1 mouse cellular context compared by ENCODE assay signal in genomic region chr2:13268681-13269293, GRCm38 (mm10).
TF ChIP-seq lines count a peak whose summit lies in the region.

No protein-coding gene starts in this region.

TF ChIP-seq in MEL, 35 proteins besides CTCF, POLR2A, EP300 and RAD21 (continued from another document):
- TF ChIP-seq TCF12 (IDR thresholded peaks at IDR 0.05; ENCODE audit: low read depth, low read length) (peak; percentile 72), RCOR1 (IDR thresholded peaks at IDR 0.05; ENCODE audit: low read depth, low read length) (peak; percentile 82; the same call in 1 of the 2 replicates), ZNF384 (IDR thresholded peaks at IDR 0.05; ENCODE audit: low read depth, low read length) (peak; percentile 90), SIN3A (IDR thresholded peaks at IDR 0.05; ENCODE audit: low read length) (peak; percentile 64), MEF2A (IDR thresholded peaks at IDR 0.05; ENCODE audit: extremely low read depth, insufficient replicate concordance, low read depth, low read length, poor library complexity, severe bottlenecking) (no peak), NRF1 (IDR thresholded peaks at IDR 0.05; ENCODE audit: insufficient read depth, low read depth, low read length, poor library complexity, severe bottlenecking) (no peak), MYB (IDR thresholded peaks at IDR 0.05; ENCODE audit: low read depth, low read length) (peak; percentile 63; the same call in 1 of the 2 replicates), UBTF (IDR thresholded peaks at IDR 0.05; ENCODE audit: borderline replicate concordance, insufficient read depth, low read depth, low read length) (no peak), TBP (IDR thresholded peaks at IDR 0.05; ENCODE audit: low read depth, low read length) (no peak), MYC (IDR thresholded peaks at IDR 0.05; ENCODE audit: low read depth, low read length) (0 out of 2 replicates have a peak, but pooled peaks have one; percentile 27)
